Mouse (Mus musculus): ENCODE data around the gene Rreb1. TPM values are rescaled to one million over a fixed set of nuclear protein-coding genes. Genes with fewer than 3 reads are reported as not detected.
"Not testable (repeated sequence)": the region's sequence is repeated elsewhere in the genome, so short reads cannot be mapped to it uniquely, and the experiment has no call there.

Gene Rreb1
- polyA plus RNA-seq, 1 experiment from 2014 or later: 2.8 TPM

GRCm38 (mm10) chr13:37833500-37833899, 55.3 kb downstream of the Rreb1 start:
- Histone ChIP-seq H3K9ac (no peak overlapping the region), H3K36me3 (no peaks in the 10 kb centered on the region), H3K27ac (replicated peaks) (no peak overlapping the region), H3K4me2 (no peak overlapping the region), H3K27me3 (peaks cover 11% of the 10 kb centered on the region), H3K4me3 (no peak overlapping the region), H3K4me1 (replicated peaks) (peaks cover 5% of the 10 kb centered on the region; the same call in 1 of the 2 replicates), H3K9me3 (no peaks in the 10 kb centered on the region)
- ATAC-seq (ENCODE audit: low FRiP score, low read depth): no peak
- 75% methylated on average over 8 of the region's 8 CpGs for WGBS

- Histone ChIP-seq H3K9ac (no peak overlapping the region), H3K4me1 (replicated peaks) (no peaks in the 10 kb centered on the region; the same call in 1 of the 2 replicates), H3K27me3 (0 out of 2 replicates have a peak, but pooled peaks cover 5% of the 10 kb centered on the region), H3K4me2 (no peak overlapping the region), H3K9me3 (no peaks in the 10 kb centered on the region), H3K27ac (replicated peaks) (no peak overlapping the region), H3K36me3 (no peaks in the 10 kb centered on the region), H3K4me3 (no peak overlapping the region)
- 96% methylated on average over 1 of the region's 1 CpGs for WGBS
- ATAC-seq (ENCODE audit: low FRiP score, low read depth): no peak
Observed at GRCm38 (mm10) chr13:37835296-37835695, 57.1 kb downstream of the Rreb1 start.

GRCm38 (mm10) chr13:37835811-37836210, 57.6 kb downstream of the Rreb1 start:
- not testable (repeated sequence) for H3K4me2 ChIP-seq; H3K36me3 ChIP-seq; H3K9ac ChIP-seq; H3K27me3 ChIP-seq; H3K9me3 ChIP-seq; H3K27ac ChIP-seq (replicated peaks); H3K4me3 ChIP-seq; H3K4me1 ChIP-seq (replicated peaks); ATAC-seq (ENCODE audit: low FRiP score, low read depth)
- WGBS: 95% methylated on average over 9 of the region's 9 CpGs

GRCm38 (mm10) chr13:37837372-37837771, 59.2 kb downstream of the Rreb1 start:
- no peak overlapping the region for H3K4me2 ChIP-seq
- WGBS: 76% methylated on average over 3 of the region's 3 CpGs
- no peaks in the 10 kb centered on the region for H3K36me3 ChIP-seq
- no peak for ATAC-seq (ENCODE audit: low FRiP score, low read depth)
- H3K9me3 ChIP-seq: no peaks in the 10 kb centered on the region
- H3K4me3 ChIP-seq: no peak overlapping the region
- H3K4me1 ChIP-seq (replicated peaks): no peaks in the 10 kb centered on the region
- no peak overlapping the region for H3K9ac ChIP-seq
- H3K27ac ChIP-seq (replicated peaks): no peak overlapping the region
- no peaks in the 10 kb centered on the region for H3K27me3 ChIP-seq

GRCm38 (mm10) chr13:37838260-37839183, 60.3 kb downstream of the Rreb1 start:
- Histone ChIP-seq H3K4me2 (no peak overlapping the region), H3K4me3 (no peak overlapping the region), H3K36me3 (no peaks in the 10 kb centered on the region), H3K27me3 (no peaks in the 10 kb centered on the region), H3K27ac (replicated peaks) (no peak overlapping the region), H3K4me1 (replicated peaks) (no peaks in the 10 kb centered on the region), H3K9me3 (no peaks in the 10 kb centered on the region), H3K9ac (no peak overlapping the region)
- ATAC-seq (ENCODE audit: low FRiP score, low read depth): no peak
- WGBS: 90% methylated on average over 18 of the region's 18 CpGs

GRCm38 (mm10) chr13:37843241-37843640, 65.0 kb downstream of the Rreb1 start:
- WGBS: 82% methylated on average over 7 of the region's 7 CpGs
- no peak overlapping the region for H3K4me2 ChIP-seq
- no peak overlapping the region for H3K9ac ChIP-seq
- H3K27ac ChIP-seq (replicated peaks): no peak overlapping the region
- H3K9me3 ChIP-seq: no peaks in the 10 kb centered on the region
- H3K27me3 ChIP-seq: no peaks in the 10 kb centered on the region
- no peak overlapping the region for H3K4me3 ChIP-seq
- no peak for ATAC-seq (ENCODE audit: low FRiP score, low read depth)
- no peaks in the 10 kb centered on the region for H3K36me3 ChIP-seq
- H3K4me1 ChIP-seq (replicated peaks): no peaks in the 10 kb centered on the region

GRCm38 (mm10) chr13:37843844-37844243, 65.6 kb downstream of the Rreb1 start:
- Histone ChIP-seq H3K9ac (no peak overlapping the region), H3K27ac (replicated peaks) (no peak overlapping the region), H3K4me1 (replicated peaks) (no peaks in the 10 kb centered on the region), H3K36me3 (no peaks in the 10 kb centered on the region), H3K4me2 (no peak overlapping the region), H3K4me3 (no peak overlapping the region), H3K9me3 (no peaks in the 10 kb centered on the region), H3K27me3 (no peaks in the 10 kb centered on the region)
- WGBS: 83% methylated on average over 10 of the region's 10 CpGs
- ATAC-seq (ENCODE audit: low FRiP score, low read depth): no peak

GRCm38 (mm10) chr13:37845156-37845555, 67.0 kb downstream of the Rreb1 start:
- Histone ChIP-seq H3K27ac (replicated peaks) (no peak overlapping the region), H3K9me3 (no peaks in the 10 kb centered on the region), H3K9ac (no peak overlapping the region), H3K36me3 (no peaks in the 10 kb centered on the region), H3K4me1 (replicated peaks) (no peaks in the 10 kb centered on the region), H3K4me3 (no peak overlapping the region), H3K4me2 (no peak overlapping the region), H3K27me3 (no peaks in the 10 kb centered on the region)
- whole genome bisulfite sequencing: 74% methylated on average over 3 of the region's 3 CpGs
- no peak for ATAC-seq (ENCODE audit: low FRiP score, low read depth)

GRCm38 (mm10) chr13:37845641-37846040, 67.4 kb downstream of the Rreb1 start:
- Histone ChIP-seq H3K9me3 (no peaks in the 10 kb centered on the region), H3K4me3 (no peak overlapping the region), H3K27ac (replicated peaks) (no peak overlapping the region), H3K4me1 (replicated peaks) (no peaks in the 10 kb centered on the region), H3K9ac (no peak overlapping the region), H3K4me2 (no peak overlapping the region), H3K27me3 (no peaks in the 10 kb centered on the region), H3K36me3 (no peaks in the 10 kb centered on the region)
- 83% methylated on average over 7 of the region's 7 CpGs for WGBS
- ATAC-seq (ENCODE audit: low FRiP score, low read depth): no peak

GRCm38 (mm10) chr13:37846507-37846906, 68.3 kb downstream of the Rreb1 start:
- H3K27me3 ChIP-seq: no peaks in the 10 kb centered on the region
- no peaks in the 10 kb centered on the region for H3K4me1 ChIP-seq (replicated peaks)
- H3K36me3 ChIP-seq: no peaks in the 10 kb centered on the region
- H3K4me2 ChIP-seq: no peak overlapping the region
- H3K4me3 ChIP-seq: no peak overlapping the region
- WGBS: 83% methylated on average over 11 of the region's 11 CpGs
- no peak for ATAC-seq (ENCODE audit: low FRiP score, low read depth)
- H3K9ac ChIP-seq: no peak overlapping the region
- no peak overlapping the region for H3K27ac ChIP-seq (replicated peaks)
- no peaks in the 10 kb centered on the region for H3K9me3 ChIP-seq

- Histone ChIP-seq H3K27me3 (no peaks in the 10 kb centered on the region), H3K9ac (no peak overlapping the region), H3K4me1 (replicated peaks) (no peaks in the 10 kb centered on the region), H3K27ac (replicated peaks) (no peak overlapping the region), H3K36me3 (no peaks in the 10 kb centered on the region), H3K4me3 (no peak overlapping the region), H3K4me2 (no peak overlapping the region), H3K9me3 (no peaks in the 10 kb centered on the region)
- ATAC-seq (ENCODE audit: low FRiP score, low read depth): no peak
- 85% methylated on average over 9 of the region's 9 CpGs for WGBS
Observed at GRCm38 (mm10) chr13:37846962-37847570, 68.9 kb downstream of the Rreb1 start.

- no peaks in the 10 kb centered on the region for H3K27me3 ChIP-seq
- no peak overlapping the region for H3K4me3 ChIP-seq
- H3K9me3 ChIP-seq: no peaks in the 10 kb centered on the region
- no peak overlapping the region for H3K9ac ChIP-seq
- no peak overlapping the region for H3K4me2 ChIP-seq
- H3K4me1 ChIP-seq (replicated peaks): no peaks in the 10 kb centered on the region
- H3K27ac ChIP-seq (replicated peaks): no peak overlapping the region
- WGBS: 73% methylated on average over 16 of the region's 17 CpGs
- no peaks in the 10 kb centered on the region for H3K36me3 ChIP-seq
- ATAC-seq (ENCODE audit: low FRiP score, low read depth): no peak
Observed at GRCm38 (mm10) chr13:37847601-37848358, 69.6 kb downstream of the Rreb1 start.
